Mouse (Mus musculus): ENCODE measurements at regions not wholly inside any gene's neighbourhood (a gene's known extent, or its start where the extent isn't known, plus 50 kb on each side); places are given as distances from the start of the nearest gene placed in this dataset.
"Not testable (repeated sequence)": the region's sequence is repeated elsewhere in the genome, so short reads cannot be mapped to it uniquely, and the experiment has no call there.

DNA sequence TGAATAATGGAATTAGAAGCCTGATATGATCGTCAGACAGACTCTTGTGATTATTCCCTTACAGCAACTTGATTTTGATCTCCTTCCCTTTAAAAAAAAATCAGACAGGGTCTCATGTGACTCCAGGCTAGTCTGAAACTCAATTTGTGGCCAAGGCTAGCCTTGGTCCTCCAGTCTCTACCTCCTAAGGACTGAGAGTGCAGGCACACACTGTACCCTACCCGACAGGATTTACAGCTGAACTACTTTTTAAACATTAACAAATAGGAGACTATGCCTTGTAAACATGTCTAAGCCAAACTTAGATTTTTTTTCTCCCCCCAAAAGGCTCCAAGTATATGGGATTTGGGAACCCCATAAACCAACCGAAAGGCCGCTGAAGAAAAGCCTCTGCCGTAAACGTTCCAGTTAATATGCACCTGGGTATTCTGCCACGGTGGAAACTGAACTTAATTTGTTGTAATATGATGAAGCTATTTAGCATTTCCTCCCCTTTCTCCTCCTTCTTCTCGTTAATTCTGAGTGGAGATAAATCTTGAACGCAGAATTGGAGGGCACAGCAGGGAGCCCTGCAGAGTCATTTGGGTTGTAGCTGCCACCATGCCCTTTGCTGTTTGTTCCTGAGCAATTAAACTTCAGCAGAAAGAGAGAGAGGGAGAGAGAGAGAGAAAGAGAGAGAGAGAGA is 170.0 kb upstream of the Kit start:
- no peak for DNase-seq (ENCODE audit: low spot score)

DNA sequence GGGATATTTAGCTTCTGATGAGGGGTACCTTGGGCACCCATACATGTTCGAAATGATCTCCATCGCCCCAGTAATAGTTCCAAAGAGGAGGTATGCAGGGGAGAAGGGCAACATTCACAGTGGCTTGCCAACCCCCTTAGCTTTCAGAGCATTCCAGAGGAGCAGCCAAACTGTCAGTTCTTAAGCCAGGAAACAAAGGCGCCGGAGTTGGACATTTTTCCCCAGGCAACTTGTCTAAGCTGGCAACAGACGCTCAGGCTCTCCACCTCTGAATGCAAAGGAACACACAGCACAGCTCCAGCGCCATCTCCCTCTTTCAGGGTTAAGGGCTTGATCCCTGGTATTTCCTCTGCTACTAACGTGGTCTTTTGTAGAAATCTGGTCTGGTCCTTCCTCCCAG is 169.2 kb upstream of the Kit start:
- DNase-seq (ENCODE audit: low spot score), result no peak

DNA sequence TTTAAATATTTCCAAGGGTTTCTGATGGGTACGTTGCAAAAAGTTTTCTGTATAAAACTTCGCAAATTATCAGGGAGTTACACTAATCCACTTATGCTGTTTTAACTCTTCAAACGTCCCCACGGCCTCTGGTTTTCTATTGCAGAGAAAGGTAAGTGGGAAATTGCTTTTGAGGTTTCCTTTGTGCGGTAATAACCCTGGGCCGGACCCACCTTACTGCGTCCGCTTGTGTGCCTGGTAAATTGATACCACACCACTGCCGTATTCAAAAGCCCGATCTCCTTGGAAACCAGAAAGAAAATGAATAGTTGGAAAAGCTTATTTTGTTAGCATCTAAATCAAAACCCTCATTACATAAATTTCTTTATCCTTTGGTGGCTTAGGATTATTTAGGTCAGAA is 167.0 kb upstream of the Kit start:
- no peak for DNase-seq (ENCODE audit: low spot score)

DNA sequence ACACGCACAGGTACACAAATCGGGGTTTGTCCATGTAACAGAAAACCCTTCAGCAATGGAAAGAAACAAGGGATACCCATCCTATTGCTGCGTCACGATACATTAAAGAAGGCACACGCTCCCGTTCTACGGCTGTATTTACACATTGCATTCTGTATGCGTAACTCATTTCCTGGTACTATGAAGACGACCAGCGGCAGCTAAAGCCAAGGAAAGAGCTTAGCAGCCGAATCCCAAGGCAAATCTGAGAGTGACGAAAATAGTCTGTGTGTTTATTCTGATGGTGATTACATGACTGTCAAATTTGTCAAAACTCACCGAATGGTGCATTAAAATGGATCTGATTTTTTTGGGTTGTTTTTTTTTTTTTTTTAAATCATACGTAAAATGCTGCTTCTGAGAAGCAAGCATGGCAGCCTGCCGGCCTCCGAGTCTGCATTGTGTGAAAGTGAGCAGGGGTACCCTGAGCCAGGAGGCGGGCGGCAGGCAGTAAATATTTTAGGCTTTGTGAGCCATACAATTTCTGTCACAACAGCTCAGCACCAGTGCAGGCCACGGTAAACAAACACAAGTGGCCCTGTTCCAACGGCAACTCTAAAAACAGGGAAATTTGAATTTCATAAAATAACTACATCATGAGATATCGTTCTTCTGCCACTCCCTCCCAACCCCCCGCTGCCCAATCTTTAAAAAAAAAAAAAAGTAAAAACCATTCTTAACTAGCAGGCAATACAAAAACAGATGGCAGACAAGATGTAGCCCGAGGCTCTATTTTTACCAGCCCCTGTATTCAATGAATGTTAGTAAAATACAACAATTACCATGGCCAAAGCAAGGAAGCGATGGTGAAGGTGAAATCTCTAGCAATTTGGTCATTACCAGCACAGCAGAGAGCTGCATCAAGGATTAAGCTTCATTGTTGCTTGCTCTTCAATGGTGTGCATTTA is 164.2 kb upstream of the Kit start:
- no peak for DNase-seq (ENCODE audit: low spot score)

DNA sequence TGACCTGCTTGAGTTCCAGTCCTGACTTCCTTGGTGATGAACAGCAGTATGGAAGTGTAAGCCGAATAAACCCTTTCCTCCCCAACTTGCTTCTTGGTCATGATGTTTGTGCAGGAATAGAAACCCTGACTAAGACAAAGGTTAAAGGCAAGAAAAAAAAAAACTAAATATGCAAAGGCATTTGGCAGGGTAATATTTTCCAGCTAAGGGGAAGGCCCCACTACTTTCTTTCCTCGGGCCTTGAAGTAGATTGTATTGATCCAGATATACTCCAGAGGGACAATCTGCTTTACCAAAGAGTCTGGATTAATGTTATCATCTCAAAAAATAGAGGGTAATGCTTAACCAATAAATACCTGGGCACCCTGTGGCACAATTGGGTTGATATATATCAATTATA is 155.4 kb upstream of the Kit start:
- DNase-seq (ENCODE audit: low spot score), result not testable (repeated sequence)

DNA sequence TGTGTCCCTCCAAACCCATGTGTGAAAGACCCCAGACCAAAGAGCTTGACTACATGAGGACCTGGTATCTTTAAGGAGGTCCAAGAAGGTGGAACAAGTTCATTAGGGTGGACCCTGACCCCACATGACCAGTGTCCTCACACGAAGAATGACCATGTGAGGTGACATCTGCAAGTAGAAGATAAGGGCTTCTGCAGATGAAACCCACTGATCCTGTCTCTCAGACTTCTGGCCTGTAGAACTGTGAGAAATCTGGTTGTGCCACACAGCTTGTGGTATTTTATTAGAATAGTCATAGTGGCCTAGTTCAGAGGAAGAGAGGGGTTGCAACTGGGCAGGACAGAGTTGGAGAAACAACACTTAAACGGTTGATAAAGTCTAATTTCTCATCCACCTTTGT is 141.8 kb upstream of the Kit start:
- no peak for DNase-seq (ENCODE audit: low spot score)

DNA sequence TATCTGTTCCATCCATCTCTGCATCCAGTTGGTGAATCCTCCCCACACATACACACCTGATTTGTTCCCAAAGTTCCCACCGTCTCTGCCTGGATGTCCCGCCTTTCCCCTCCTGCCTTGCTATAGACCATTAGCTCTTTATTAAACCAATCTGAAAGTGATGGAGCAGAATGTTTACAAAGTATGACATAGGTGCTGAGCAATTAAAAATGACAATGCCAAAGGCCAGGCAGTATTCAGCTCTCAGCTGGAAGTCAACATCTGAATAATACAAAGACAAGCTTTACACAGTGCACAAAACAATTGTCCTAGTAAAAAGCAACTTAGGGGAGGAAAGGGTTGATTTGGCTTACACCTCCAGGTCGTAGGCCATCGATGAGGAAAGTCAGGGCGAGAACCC is 136.8 kb upstream of the Kit start:
- no peak for DNase-seq (ENCODE audit: low spot score)

DNA sequence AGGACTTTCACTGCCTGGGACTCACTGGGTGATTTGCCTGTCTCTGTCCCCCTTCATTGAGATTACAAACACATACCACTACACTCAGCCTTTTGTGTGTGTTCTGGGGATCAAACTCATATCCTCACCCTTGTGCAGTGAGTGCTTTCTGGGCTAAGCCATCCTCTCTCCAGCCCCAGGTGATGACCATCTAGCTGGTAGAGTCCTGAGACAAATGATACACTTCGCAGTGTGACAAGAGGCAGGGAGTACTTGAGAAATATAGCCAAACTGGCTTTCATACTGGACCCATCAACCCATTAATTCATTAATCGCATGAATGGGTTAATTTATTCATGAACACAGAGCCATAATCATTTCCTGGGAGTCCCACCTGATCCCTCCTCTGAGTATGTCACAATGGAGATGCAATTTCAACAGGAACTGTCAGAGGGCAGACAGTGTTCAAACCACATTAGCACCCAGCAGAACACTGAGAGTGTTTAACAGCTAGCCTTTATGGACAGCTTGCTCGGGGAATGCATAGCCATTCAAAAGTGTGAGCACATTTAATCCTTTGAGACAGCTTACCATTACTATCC is 130.6 kb upstream of the Kit start:
- no peak for DNase-seq (ENCODE audit: low spot score)

DNA sequence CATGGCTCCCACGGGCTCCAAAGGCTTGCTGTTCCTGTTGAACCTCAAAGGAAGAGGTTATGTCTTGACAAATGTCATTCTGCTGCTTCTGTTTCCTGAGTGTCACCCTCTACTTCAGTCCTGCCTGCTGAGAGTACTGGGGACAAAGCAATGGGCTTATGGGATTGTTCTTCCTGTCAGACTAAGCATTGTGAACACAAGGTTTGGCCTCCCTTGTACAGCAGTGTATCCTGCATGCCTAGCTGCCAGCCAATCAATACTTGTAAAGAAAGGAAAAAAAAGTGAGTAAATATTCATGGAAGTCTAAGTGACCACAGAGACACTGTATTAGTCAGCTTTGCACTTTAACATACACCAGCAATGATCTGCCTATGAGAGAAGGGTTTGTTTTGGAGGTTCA is 128.3 kb upstream of the Kit start:
- no peak for DNase-seq (ENCODE audit: low spot score)

DNA sequence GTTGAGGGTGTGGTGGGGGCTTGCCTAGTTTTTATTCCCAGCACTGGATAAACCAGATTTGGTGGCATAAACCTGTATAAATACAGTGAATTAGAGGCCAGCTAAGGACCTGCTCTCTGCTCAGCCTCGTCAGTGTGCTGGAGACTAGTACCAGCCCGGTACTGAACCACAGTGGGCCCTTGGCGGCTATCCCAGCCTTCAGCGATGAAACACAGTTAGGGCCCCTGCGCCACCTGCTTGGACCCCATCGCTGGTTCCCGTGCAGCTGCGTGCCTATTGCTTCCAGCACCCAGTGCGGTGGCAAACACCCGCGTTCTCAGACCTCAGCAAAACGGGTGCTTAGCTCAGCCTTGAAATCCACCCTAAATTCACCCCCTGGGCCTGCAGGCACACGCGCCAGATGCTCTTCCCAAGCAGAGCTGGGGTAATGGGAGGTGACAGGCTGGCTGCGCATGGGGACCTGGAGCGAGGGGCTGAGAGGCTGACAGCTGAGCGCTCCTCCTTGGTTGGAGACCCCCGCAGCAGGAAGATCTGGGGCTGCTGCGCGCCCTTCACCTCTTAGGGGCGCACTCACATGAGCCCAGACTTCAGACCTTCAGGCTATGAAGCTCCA is 124.7 kb upstream of the Kit start:
- DNase-seq (ENCODE audit: low spot score), result no peak

DNA sequence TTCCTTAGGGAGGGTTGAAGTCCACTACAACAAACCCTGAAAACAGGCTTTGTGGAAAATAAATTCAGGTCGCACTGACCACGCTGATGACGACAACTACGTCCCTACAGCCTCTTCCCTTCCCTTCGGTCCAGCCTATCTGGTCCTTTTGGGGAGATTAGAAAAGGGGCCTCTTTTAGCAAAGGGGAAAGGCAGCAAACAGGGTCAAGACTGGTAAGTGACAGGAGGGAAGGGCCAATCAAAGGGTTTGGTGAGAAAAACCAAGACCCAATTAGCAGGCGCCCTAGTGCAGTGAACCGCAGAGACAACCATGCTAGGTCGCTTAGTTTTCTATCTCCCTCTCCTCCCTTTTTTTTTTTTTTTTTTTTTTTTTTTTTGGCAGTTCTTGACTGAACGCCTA is 124.2 kb upstream of the Kit start:
- no peak for DNase-seq (ENCODE audit: low spot score)

DNA sequence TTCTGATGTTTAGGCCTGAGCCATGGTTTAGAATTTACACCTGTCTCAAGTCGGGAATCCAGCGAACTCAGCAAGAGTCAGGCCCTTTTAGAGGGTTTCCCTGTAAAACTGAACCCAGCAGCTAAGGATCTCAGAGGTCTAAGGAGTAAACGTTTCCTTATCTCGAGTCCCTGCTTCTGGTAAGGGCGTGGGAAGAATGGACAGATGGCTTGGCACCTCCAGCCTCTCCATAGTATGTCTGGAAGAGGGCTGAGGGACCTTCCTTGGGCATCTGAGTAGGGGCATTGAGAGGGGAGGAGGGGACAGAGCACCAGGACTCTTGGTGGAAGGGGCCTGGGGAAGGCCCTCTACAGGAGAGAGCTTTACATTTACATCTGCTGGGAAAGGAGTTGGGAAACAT is 123.6 kb upstream of the Kit start:
- DNase-seq (ENCODE audit: low spot score), result no peak

DNA sequence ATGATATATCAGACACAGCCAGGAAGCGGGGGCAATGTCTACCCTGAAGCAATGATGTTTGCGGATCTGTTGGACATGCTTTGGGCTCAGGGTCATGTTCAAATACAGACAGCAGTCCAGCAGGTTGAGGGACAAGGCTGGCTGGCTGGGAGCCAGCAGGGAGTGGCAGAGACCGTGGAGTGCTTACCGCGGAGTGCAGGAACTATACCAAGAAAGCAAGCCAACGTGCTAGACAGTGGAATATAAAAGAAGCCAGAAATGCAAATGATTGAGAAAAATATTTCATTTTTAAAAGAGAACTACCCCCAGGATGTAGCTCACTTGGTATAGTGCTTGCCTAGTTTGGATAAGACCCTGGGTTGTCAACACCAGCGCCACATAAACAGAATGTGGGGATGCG is 123.0 kb upstream of the Kit start:
- no peak for DNase-seq (ENCODE audit: low spot score)

DNA sequence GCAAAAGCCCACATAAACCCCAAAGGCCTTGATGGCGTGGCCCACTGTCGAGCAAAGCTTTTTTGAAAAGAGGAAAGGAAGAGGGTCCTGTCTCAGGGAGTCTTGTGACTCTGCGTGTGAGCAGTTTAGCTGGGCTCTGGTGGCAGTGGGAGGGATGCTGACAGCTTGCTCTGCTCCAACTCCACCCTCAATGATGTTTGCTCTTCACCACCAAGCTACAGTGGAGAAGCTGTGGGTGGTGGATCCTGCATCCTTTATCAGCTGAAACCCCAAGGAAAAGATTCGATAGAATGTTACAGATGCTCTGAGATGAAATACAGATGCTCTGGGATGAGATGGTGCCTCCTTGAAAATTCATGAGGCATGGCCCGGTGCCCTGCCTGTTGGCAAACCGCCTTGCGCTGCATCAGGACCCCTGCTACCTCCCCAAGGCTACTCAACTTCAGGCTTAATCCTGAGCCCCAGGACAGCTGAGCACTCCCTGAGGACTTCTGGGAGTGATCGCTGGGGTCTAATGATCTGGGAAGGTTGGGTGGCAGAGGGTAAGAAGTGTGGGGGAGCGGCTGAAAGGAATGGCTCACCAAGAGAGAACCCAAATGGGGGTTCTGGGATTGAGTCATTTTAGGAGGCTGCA is 120.8 kb upstream of the Kit start:
- DNase-seq (ENCODE audit: low spot score), result no peak

DNA sequence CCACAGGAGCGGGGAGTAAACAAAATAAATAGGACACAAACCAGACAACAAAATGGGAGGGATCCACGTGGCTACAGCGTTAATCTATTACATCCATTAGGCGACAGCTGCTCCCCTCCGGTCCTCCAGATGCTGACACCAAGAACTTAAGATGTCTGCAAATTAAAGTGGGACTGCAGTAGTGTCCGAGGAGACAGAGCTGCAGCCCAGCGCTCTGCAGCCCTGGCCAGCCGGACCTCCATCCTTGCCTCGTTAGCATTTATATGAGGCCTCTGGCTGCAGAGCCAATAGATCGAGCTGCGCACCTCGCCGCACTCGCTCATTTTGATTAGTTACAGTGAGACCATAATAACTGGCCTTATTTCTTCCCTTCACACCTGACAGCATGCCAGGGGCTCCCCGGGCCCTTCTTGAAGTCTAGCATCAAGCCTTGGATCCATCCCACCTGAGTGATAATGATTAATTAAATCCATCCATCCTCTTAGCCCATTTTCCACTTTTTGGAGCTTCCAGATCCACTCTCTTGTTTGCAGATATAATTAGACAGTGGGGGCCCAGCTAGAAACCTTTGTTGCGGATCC is 119.7 kb upstream of the Kit start:
- DNase-seq (ENCODE audit: low spot score), result no peak

DNA sequence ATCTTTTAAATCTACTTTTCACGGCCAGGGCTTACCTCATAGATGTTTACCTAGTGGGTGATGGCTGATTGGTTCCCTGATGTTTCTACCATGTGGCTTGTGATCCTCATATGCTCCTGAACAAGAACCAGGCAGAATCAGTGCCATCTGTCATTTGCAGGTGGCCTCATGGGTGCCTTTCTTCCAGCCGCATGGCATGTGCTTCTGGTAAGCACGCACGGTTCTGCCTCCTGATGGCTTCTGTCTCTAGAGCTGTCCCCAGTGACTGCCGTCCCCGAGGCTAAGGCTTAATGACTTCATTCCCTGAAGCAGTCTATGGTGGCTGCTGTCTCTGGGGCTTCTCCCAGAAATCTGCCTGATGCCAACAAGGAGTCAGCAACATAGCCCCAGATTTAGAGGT is 117.3 kb upstream of the Kit start:
- no peak for DNase-seq (ENCODE audit: low spot score)

DNA sequence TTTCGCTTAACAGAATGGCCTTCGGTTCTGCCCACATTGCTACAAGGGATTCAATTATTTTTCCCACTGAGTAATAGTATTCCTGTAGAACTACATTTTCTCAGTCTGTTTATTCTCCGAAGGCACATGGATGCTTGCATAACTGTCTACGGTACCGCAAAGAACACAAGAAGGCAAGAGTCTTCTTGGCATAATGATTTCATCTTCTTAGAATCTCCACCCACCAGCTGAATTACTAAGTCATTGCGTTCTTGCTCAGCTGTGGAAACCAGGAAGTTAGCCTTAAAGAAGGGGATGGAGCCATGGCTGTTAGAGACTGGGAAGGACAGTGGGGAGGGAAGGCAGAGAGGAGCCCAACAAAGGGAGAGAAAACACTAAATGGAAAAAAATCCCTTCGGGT is 116.4 kb upstream of the Kit start:
- DNase-seq (ENCODE audit: low spot score), result no peak

DNA sequence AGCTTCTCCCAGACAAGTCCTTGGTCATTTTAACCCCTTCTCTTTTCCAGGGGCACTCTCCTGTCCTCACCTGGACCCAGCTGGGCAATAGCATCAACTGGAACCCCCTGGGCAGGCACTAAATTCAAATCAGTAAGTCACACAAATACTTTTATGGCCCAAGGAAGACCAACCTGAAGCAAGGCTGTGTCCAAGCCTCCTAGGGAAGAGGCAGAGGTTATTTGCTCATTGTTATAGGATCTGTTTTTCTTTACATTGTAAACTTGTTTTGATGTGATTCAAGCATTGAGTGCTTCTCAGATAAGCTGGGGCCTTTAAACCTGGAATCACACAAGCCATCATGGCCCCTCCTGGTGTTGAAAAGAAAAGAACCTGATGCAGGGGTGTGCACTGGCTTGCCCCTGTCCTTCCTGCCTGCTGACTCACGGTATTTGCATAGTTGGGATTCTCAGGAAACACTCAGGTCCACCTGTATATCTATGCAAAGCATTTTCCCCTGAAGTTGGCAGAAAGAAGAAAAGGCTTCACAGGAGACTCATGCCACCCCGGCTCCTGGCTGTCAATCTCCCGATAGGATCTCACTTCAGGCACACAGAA is 114.9 kb upstream of the Kit start:
- no peak for DNase-seq (ENCODE audit: low spot score)

DNA sequence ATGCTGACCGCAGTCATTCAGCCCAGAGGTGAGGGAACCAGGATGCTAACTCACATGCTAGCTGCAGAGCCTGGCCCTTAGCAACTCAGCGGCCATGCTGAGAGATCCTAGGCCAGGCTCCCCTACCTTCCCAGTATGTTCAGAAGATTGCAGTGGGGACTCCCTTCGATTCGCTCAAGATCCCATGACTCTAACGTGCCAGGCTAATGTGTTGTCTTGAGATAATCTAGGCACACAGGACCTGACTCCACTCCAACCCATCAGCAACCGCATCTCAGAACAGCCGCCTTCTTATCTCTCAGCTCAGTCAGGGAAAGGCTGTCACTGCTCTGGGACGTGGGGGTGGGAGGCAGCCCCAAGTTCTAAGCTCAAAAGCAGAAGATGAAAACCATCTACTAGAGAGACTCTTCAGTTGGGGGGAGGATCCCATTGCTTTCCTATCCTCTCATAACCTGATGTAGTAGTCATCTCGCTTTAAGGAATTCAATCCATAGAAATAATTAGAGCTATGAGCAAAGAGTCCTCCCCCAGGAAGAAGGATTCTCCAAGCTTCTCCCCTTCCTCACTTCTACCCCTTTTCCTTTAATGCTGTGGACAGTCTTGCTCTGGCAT is 114.2 kb upstream of the Kit start:
- DNase-seq (ENCODE audit: low spot score), result no peak

DNA sequence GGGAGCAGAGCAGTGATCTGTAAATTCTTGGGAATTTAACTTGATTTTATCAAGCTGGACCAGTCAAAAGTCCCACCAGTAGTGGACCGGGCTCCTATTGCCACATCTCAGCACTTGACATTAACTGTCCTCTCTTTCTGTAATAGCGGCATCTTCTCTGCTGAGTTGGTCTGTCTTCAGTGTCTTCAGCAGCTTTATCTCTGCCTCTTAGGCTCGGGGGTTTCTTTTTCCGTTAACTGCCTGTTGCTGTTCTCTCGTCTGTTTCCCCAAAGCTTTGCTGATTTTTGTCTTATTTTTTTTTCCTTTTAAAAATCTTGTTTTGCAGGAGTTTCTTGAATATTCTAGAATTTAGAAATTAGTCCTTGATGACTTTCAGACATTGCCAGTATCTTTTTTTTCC is 113.3 kb upstream of the Kit start:
- no peak for DNase-seq (ENCODE audit: low spot score)

Measured in thymus, postnatal 0 days (tissue).